Mouse (Mus musculus) lung, embryonic 14.5 days (tissue): ENCODE results near the gene Fam149a. TPM values are rescaled to one million over a fixed set of nuclear protein-coding genes. Genes with fewer than 3 reads are reported as not detected.
A peak's percentile ranks its signal among the peaks of the same experiment; 100 is the strongest.

Experiments
- ATAC-seq: fragments of 200-750 bp; cut with Nextera tagmentation; 2 replicates; pipeline ENCODE4 v1.8.0; 2017; ENCODE audit warnings: mild to moderate bottlenecking, moderate TSS enrichment, moderate library complexity; ENCODE audit not compliant: insufficient read depth
- DNase-seq: peaks from one replicate; pipeline ENCODE4 v3.0.0-alpha.2; 2015
- H3K27ac ChIP-seq: fragments of 300-500 bp; sonication (generic); 2 replicates; pipeline ENCODE4 v1.5.1; 2014; ENCODE audit warnings: low read depth, mild to moderate bottlenecking, moderate library complexity
- H3K27me3 ChIP-seq: fragments of 300-500 bp; sonication (generic); 2 replicates; pipeline ENCODE4 v1.6.1; 2014; ENCODE audit warnings: low read length, control low read depth; ENCODE audit not compliant: insufficient read depth
- H3K36me3 ChIP-seq: fragments of 300-500 bp; sonication (generic); 2 replicates; pipeline ENCODE4 v1.6.1; 2014; ENCODE audit warnings: control low read depth; ENCODE audit not compliant: insufficient read depth
- H3K4me1 ChIP-seq: fragments of 300-500 bp; sonication (generic); 2 replicates; pipeline ENCODE4 v1.6.1; 2014; ENCODE audit warnings: antibody characterized with exemption, control low read depth; ENCODE audit not compliant: insufficient read depth
- H3K4me2 ChIP-seq: fragments of 300-500 bp; sonication (generic); 2 replicates; pipeline ENCODE4 v1.6.1; 2014; ENCODE audit warnings: mild to moderate bottlenecking
- H3K4me3 ChIP-seq: fragments of 300-500 bp; sonication (generic); 2 replicates; pipeline ENCODE4 v1.5.1; 2014; ENCODE audit warnings: low read depth, low read length
- H3K9ac ChIP-seq: fragments of 300-500 bp; sonication (generic); 2 replicates; pipeline ENCODE4 v1.6.1; 2014
- H3K9me3 ChIP-seq: fragments of 300-500 bp; sonication (generic); 2 replicates; pipeline ENCODE4 v1.6.1; 2016; ENCODE audit warnings: low read depth, low read length, control low read depth
- CTCF ChIP-seq: IDR thresholded peaks from 2 replicates; pipeline ENCODE4 v1.5.1; 2016; ENCODE audit warnings: antibody characterized with exemption, low read depth
- WGBS: fragments of 180-500 bp; shearing (Covaris S2); extraction: QIAGEN DNeasy Blood & Tissue Kit; methylation state at CpG from one replicate; pipeline ENCODE4 v1.1.7; 2014; 5-methylcytosine and 5-hydroxymethylcytosine counted together
- polyA plus RNA-seq: library from polyadenylated mRNA; unstranded; fragments of >200 nt; fragmentation: Nextera tagmentation; extraction: Ambion mirVana; gene quantifications from 2 replicates; pipeline ENCODE4 v1.2.1, GENCODE M21; 2014

Gene Fam149a
- polyA plus RNA-seq, 1 experiment from 2014 or later = 19.1 TPM

DNA sequence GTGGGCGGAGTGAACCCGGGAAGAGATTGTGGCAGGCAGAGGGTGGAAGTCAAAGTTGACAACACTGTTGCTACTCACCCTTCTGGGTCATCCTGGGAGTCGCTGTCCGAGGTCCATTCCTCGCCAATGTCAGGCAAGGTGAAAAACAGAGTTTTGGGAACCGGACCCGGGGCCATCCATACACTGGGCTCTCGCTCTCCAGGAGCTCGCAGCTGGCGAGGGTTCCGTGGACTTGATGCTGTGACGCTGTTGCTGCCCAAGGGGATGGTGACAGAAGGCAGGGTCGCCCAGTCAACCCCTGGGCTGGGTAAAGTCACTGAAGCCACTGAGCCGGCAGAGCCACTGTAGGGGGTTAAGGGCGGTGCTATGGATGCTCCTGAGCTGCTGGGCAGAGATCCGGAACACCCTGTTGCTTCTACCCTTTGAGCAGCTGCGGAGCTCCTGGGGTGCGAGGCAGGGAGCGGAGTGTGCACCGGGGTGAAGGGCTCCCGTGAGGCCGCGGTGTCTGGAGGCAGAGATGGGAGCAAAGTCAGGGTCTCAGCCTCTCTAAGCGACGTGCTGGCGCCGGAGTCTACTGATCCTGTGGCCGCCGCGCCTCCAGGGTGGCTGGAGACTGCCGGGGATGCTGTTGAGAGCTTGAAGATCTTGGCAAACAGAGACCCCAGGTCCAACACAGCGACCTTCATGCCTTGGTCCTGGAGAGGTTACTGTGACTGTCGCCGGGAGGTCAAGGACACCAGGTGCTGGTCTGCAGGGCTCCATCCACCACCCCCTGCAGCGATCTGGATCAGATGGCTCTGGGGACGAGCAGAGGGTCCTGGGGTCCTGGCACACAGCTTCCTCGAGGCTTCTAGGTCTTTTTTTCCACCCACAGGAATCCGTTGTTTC lies 772 bp downstream of the Fam149a start:
- peak; percentile 13 for DNase-seq
- no peak overlapping the region for H3K27ac ChIP-seq
- no peaks in the 10 kb centered on the region for H3K36me3 ChIP-seq
- TF ChIP-seq CTCF = no peak
- H3K9me3 ChIP-seq = no peaks in the 10 kb centered on the region
- WGBS = 2% methylated on average over 36 of the region's 38 CpGs
- H3K4me1 ChIP-seq = peaks cover 9% of the 10 kb centered on the region
- peaks cover 10% of the 10 kb centered on the region for H3K27me3 ChIP-seq
- peak overlapping the region; percentile 32 for H3K4me3 ChIP-seq
- peak overlapping the region; percentile 32 for H3K9ac ChIP-seq
- H3K4me2 ChIP-seq = peak overlapping the region; percentile 71
- peak; percentile 68; the same call in 1 of the 2 replicates for ATAC-seq

DNA sequence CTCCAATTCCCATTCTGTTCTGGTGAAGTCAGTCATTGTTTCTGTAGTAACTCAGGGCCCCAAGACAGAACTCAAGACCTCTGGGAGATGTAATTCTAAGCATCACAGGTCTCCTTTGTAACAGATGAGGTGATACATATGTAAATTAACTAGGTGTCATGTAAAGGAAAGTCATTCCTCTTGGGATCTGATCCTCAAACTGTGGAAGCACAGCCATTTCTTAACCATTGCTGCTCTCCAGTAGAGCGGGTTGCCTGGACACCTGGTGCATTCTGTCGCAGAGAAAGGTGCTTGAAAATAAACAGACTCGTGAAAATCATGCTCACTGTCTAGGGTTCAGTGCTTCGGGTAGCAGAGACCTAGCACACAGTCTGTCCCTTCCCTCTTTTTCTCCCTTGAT lies 1.5 kb downstream of the Fam149a start:
- DNase-seq (no peak), ATAC-seq (no peak)
- Histone ChIP-seq H3K36me3 (no peaks in the 10 kb centered on the region), H3K9ac (no peak overlapping the region), H3K27ac (no peak overlapping the region), H3K9me3 (no peaks in the 10 kb centered on the region), H3K4me3 (peak overlapping the region; percentile 32; the same call in 1 of the 2 replicates), H3K27me3 (peaks cover 10% of the 10 kb centered on the region), H3K4me1 (peaks cover 9% of the 10 kb centered on the region), H3K4me2 (peak overlapping the region; percentile 71; the same call in 1 of the 2 replicates)
- TF ChIP-seq CTCF = no peak
- 11% methylated on average over 4 of the region's 4 CpGs for WGBS

DNA sequence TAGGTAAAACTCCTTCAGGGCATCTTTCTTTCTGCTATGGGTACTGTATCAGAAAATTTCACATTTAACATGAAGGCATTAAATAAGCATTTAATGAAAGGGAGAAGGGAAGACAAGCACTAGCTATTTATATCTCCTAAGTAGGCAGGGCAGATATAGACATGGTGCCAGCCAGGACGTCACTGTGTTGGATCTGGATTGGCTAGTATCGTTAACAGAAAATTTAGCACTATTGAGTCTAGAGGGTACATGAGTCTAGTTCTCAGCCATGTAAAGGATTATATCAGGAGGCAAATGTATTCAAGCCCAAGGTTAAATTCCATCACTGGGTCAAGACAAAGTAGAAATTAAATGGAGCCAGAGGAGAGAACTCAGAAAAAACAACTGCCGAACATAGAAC lies 8.0 kb downstream of the Fam149a start:
- H3K27me3 ChIP-seq = no peaks in the 10 kb centered on the region
- no peak overlapping the region for H3K27ac ChIP-seq
- no peaks in the 10 kb centered on the region for H3K36me3 ChIP-seq
- H3K4me2 ChIP-seq = no peak overlapping the region
- WGBS = 70% methylated on average over 3 of the region's 3 CpGs
- H3K4me3 ChIP-seq = no peak overlapping the region
- H3K4me1 ChIP-seq = no peaks in the 10 kb centered on the region
- DNase-seq (no peak), ATAC-seq (no peak)
- TF ChIP-seq CTCF = no peak
- no peaks in the 10 kb centered on the region for H3K9me3 ChIP-seq
- H3K9ac ChIP-seq = no peak overlapping the region

GRCm38 (mm10) chr8:45367154-45367553 lies 14.9 kb downstream of the Fam149a start:
- Histone ChIP-seq H3K36me3 (no peaks in the 10 kb centered on the region), H3K9ac (no peak overlapping the region), H3K4me1 (no peaks in the 10 kb centered on the region), H3K27me3 (no peaks in the 10 kb centered on the region), H3K27ac (no peak overlapping the region), H3K4me3 (no peak overlapping the region), H3K9me3 (no peaks in the 10 kb centered on the region), H3K4me2 (no peak overlapping the region)
- WGBS = 83% methylated on average over 1 of the region's 1 CpGs
- ATAC-seq (no peak), DNase-seq (no peak)
- no peak for TF ChIP-seq CTCF

GRCm38 (mm10) chr8:45363220-45363619 lies 18.9 kb downstream of the Fam149a start:
- H3K36me3 ChIP-seq = no peaks in the 10 kb centered on the region
- ATAC-seq = no peak
- no peak for TF ChIP-seq CTCF
- no peak for DNase-seq
- H3K4me1 ChIP-seq = no peaks in the 10 kb centered on the region
- no peaks in the 10 kb centered on the region for H3K27me3 ChIP-seq
- WGBS = 45% methylated on average over 1 of the region's 1 CpGs
- no peak overlapping the region for H3K4me2 ChIP-seq
- no peaks in the 10 kb centered on the region for H3K9me3 ChIP-seq
- no peak overlapping the region for H3K4me3 ChIP-seq
- H3K9ac ChIP-seq = no peak overlapping the region
- no peak overlapping the region for H3K27ac ChIP-seq

GRCm38 (mm10) chr8:45362323-45362722 lies 19.8 kb downstream of the Fam149a start:
- H3K36me3 ChIP-seq = no peaks in the 10 kb centered on the region
- H3K27ac ChIP-seq = no peak overlapping the region
- no peak overlapping the region for H3K4me3 ChIP-seq
- peak; percentile 43 for TF ChIP-seq CTCF
- ATAC-seq = no peak
- H3K27me3 ChIP-seq = no peaks in the 10 kb centered on the region
- no peaks in the 10 kb centered on the region for H3K9me3 ChIP-seq
- peak; percentile 67 for DNase-seq
- H3K4me1 ChIP-seq = no peaks in the 10 kb centered on the region; the same call in 1 of the 2 replicates
- H3K9ac ChIP-seq = no peak overlapping the region
- 70% methylated on average over 6 of the region's 6 CpGs for WGBS
- no peak overlapping the region for H3K4me2 ChIP-seq

GRCm38 (mm10) chr8:45359091-45359605 lies 22.9 kb downstream of the Fam149a start:
- Histone ChIP-seq H3K27me3 (no peaks in the 10 kb centered on the region), H3K4me3 (peak overlapping the region; percentile 66; the same call in 1 of the 2 replicates), H3K4me1 (no peaks in the 10 kb centered on the region; the same call in 1 of the 2 replicates), H3K4me2 (peak overlapping the region; percentile 85), H3K36me3 (peaks cover 3% of the 10 kb centered on the region; the same call in 1 of the 2 replicates), H3K9me3 (no peaks in the 10 kb centered on the region), H3K9ac (no peak overlapping the region), H3K27ac (no peak overlapping the region)
- no peak for ATAC-seq
- DNase-seq = peak; percentile 15
- peak; percentile 31; the same call in 1 of the 2 replicates for TF ChIP-seq CTCF
- 76% methylated on average over 6 of the region's 6 CpGs for WGBS
